Mouse (Mus musculus): Measurements from ENCODE around the gene Elobl.

Elobl gene

DNA sequence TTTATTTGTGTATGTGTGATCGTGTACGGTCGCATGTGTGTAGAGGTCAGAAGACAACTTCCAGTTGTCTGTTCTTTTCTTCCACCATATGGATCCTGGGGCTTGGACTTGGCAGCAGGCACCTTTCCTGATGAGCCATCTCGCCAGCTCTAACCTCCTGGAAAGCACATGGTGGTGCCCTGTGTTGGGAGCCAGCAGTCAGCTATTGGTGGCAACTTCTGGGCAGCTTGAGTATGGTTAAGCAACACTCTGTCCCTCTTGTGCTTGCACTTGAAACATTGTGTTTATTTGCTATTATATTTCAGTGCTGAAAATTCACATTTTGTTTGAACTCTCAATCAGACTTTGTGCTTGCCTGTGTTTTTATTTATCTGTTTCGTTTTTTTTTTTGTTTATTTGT, 22.2 kb upstream of the Elobl start:
- DNase-seq (ENCODE audit: low spot score in 2 of 2) = no peak

DNA sequence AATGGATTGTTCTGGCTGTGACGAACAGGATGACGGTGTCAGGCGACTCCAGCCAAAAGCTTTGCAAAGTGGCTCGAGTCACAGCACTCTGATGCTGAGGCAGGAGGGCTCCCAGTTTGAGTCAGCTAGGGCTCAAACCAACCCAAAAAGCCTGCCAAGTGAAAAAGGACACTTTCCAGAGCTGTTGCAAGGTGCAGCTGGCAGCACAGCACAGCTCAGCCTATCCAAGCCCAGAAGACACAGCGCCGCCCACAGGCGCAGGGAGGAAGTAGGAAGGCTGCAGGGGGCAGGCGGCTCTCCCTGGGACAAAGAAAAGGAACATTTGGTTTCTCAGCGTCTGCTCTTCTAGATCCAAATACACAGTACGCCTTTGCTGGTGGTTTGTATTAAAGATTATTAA, 19.9 kb upstream of the Elobl start:
- DNase-seq (ENCODE audit: low spot score in 2 of 2) = no peak

DNA sequence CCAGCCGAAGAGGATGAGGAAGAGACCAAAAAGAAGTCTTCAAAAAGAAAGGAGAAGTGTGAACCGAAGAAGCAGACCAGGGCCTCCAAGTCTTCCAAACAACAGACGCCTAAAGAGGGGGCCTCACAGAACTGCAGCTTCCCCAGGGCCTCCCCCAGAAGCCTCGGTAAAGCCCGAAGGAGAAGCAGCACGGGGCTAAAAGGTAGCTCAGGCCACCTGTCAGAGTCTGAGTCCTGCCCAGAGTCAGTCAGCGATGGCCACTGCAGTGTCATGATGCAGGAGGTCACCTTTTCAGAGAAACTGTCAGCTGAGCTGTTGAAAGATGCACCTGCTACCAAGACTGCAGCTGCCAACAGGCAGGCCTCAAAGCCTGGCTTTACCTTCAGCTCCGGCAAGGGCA, 14.6 kb upstream of the Elobl start:
- DNase-seq (ENCODE audit: low spot score in 2 of 2) = no peak

DNA sequence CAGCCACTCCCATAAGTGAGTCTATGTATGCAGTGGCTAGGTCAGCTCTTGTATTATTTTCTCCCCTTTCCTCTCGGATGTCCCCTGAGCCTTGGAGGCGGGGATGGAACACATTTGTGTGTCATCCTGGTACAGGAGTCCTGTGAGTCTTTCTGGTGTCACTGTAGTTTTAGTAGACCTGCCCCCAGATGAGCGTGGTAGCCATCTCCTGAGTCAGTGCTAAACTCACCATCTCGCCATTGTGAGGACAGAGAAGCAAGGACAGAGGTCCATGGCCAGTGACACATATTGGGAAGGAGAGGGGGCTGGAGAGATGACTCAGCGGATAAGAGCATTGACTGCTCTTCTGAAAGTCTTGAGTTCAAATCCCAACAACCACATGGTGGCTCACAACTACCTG, 10.5 kb upstream of the Elobl start:
- DNase-seq (ENCODE audit: low spot score in 2 of 2) = no peak

DNA sequence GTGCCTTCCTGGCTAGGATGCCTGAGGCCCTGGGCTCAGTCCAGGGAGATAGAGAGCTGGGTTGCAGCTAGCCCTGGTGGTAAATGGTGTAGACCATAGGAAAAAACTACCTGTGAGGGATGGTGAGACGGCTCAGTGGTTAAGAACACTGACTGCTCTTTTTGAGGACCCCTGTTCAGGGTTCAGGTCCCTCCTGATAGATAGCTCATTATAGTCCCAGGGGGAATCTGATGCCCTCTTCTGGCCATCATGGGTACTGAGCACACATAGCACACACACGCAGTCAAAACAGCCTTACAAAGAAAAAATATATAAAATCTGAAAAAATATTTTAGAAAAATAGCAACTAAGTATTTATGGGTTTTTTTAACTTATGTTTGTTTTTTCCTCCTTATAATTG, 9.6 kb upstream of the Elobl start:
- DNase-seq (ENCODE audit: low spot score in 2 of 2) = no peak

DNA sequence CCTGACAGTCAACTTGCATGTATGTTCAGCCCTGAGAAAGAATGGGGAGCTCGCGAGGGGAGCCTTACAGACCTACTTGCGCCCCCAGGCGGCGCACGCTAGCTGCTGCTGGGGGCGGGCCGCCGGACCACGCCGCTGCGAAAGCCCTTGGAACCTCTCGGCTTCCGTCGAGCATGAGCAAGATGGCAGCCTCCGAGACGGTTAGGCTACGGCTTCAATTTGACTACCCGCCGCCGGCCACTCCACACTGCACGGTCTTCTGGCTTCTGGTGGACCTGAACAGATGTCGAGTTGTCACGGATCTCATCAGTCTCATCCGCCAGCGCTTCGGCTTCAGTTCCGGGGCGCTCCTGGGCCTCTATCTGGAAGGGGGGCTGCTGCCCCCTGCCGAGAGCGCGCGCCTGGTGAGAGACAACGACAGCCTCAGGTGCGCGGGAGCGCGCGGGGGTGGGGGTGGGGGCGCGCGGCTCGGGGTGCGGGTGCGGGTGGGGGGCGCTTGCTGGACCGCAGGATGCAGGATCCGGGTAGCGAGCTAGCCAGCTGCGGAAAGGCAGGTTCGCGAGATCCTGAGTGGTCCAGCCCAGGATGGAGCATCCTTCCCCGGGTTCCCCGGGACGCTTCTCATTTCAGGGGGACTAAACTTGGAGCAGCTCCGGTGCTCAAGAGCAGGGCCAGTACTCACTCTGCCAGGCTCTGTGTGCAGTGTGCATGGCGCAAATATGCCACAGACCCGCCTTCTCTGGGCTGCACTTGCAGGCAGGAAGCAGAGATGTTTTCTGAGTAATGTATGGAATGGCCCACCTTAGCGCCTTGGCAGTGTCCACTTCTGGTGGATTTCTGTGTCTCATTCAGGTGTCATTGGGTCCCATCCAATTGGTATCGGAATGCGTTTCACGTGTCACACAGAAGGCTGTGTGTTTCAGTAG, 7.3 kb upstream of the Elobl start:
- peak; percentile 86 to 91 for DNase-seq (ENCODE audit: low spot score in 2 of 2)

DNA sequence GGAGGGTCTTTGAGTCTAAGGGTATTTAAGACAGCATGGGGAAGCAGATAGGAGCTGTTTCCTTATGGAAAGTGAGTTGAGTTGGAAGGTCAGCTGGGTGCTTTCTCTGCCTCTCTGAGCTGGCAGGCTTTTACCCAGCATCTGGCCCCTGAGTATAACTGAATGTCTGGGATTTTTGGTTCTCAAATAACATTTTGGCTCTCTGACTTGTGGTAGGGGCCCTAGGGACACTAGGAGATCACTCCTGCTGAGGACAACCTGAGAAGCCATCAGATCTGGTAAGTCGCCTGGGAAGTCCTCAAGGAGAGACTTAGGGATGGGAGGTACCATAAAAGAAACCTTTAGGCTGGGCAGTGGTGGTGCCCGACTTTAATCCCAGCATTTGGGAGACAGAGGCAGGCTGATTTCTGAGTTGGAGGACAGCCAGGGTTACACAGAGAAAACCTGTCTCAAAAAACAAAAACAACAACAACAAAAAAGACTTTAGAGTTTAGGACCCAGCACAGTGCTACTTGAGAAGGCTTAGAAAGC, 3.5 kb upstream of the Elobl start, which contains the start of gene Coil:
Gene Coil (plus strand): TSS at position 51 of the 531 bp plus-strand sequence.
- peak in 1 of 2 experiments; percentile 20 for DNase-seq (ENCODE audit: low spot score in 2 of 2)

DNA sequence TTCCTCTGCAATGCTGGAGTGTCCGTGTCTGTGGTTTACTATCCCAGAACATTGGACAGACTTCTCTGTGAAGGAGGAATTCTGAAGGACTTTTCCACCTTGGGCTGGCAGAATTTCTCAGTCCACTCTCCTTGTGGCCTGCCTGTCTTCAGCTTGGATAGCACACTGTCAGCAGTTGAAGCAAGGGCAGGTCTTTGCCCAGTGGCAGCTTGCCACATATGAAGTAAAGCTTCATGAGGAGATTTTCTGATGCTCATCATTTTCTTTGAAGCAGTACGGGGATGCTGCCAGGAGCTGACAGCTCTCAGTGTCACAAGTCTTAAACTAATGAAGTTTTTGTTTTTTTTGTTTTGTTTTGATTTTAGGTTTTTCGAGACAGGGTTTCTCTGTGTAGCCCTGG, 7.9 kb downstream of the Elobl start:
- DNase-seq (ENCODE audit: low spot score in 2 of 2) = no peak

DNA sequence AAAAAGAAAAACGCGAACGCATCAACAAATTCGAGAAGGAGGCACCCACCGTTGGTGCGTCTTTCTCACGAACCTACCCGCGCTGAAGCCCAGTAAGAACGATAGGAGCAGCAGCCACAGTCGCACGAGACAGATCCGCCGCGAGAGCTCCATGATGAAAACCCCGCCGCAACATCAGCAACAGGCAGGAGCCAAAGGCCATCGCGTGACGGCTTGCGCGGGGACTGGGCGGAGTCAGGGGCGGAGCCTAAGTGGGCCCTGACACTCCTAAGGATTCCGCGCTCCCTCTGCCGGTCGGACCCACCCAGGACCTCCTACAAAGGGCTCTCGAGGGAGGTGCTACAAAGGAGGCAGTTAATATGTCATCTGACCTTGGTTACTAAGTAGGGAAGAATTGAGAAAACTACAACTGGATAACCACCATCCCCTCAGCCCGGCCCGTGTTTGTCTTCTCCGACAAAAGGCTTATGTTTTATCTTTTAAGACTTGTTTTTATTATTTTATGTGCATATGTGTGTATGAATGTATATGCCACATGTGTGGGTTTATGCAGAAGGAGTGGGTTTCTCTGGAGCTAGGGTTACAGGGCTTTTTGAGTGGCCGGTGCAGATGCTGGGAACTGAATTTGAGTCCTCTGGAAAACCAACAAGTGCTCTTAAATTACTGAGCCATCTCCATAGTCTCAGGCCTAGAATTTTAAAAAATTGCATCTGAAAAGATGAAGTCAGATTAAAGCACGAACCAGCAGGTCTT, 11.3 kb downstream of the Elobl start, which contains the start of gene Scpep1:
Gene Scpep1 (minus strand): TSS at position 249 of the 753 bp plus-strand sequence.
- peak; percentile 95 to 97 for DNase-seq (ENCODE audit: low spot score in 2 of 2)

DNA sequence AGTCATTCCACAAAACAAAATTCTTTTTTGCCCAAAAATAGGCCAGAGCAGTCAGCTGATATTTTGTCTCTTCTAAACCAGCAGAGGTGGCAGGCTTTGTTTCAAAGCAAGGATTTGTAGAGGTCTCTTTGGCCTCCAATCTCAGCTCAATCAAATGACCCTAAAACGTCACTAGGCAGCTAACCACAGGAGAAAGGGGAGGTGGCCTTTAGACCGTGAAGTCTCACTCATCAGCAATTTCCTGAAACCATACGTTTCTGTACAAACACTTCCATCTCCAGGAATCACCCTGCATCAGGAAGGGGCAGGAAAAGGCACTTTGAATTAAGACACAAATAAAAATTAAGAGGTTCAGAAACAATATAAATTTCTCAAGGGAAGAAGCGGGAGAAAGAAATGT, 11.9 kb downstream of the Elobl start:
- no peak for DNase-seq (ENCODE audit: low spot score in 2 of 2)

DNA sequence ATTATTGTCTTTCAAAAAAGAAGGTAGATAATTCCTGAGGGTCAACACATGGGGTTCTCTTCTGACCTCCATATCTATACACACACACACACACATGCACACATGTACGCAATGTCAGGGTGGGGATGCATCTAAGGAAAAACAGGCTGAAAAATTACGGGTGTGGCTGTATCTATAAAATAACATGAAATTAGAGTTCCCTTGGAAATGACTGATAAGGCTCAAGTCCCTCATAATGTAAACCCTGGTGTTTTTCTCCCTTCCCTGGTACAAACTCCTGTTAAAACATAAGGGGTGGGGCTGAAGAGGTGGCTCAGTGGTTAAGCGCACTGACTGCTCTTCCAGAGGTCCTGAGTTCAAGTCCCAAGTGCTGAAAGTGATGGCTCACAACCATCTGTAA, 13.1 kb downstream of the Elobl start:
- no peak for DNase-seq (ENCODE audit: low spot score in 2 of 2)

DNA sequence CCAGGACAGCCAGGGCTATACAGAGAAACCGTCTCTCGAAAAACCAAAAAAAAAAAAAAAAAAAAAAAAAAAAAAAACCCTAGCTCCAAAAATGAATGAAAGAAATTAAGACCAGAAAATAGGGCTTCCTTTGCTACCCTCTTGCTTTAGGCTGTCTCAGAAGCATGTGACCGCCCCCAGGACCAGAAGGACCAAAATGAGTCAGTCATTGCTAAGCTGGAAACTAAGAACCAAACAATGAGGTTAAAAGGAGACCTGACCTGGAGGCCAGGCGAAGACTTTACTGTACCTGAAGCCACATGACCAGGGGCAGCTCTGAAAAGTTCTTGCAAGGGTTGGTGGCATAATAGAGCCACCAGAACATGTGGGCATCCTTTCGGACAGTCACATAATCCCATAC, 14.6 kb downstream of the Elobl start:
- DNase-seq (ENCODE audit: low spot score in 2 of 2) = no peak

DNA sequence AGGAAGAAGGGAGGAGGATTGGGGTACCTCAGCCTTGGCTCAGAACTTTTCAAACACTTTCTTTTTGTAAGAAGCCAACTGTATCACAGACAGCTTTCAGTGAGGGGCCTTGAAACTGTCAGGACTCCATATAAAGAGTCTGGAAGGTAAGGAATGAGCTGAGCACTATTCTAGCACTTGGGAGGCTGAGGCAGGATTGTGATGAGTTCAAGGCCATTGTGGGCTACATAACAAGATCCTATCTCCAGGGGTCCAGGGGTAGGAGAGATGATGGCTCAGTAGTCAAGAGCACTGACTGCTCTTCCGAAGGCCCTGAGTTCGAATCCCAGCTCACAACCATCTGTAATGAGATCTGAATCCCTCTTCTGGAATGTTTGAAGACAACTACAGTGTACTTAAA, 15.2 kb downstream of the Elobl start:
- no peak for DNase-seq (ENCODE audit: low spot score in 2 of 2)

DNA sequence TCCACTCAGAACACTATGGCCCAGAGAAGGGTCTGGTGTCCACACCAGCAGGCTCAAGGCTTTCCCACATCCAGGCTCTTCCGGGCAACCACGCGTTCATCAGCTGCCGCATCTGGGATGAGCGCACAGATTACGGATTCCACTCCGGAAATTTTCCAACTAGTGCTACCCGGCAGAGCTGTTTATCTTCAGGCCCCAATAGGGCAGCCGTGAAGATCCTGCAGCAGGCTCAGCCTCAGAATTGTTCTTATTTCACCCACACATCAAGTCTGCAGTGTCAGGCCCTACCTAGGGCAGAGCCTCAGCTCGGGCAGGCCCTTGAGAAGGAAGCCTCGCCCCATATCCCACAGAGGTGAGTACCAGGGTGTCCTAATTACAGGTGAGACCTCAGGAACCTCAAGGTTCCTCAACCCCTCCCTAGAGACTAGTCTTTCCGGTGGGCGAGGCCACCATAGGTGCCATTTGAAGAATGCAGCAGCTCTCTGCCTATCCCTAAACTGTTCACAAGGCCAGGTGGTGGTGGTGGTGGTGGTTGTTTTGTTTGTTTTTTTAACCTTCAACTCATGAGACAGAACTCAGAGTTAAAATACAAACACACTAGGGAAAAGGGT, 16.0 kb downstream of the Elobl start:
- no peak for DNase-seq (ENCODE audit: low spot score in 2 of 2)

DNA sequence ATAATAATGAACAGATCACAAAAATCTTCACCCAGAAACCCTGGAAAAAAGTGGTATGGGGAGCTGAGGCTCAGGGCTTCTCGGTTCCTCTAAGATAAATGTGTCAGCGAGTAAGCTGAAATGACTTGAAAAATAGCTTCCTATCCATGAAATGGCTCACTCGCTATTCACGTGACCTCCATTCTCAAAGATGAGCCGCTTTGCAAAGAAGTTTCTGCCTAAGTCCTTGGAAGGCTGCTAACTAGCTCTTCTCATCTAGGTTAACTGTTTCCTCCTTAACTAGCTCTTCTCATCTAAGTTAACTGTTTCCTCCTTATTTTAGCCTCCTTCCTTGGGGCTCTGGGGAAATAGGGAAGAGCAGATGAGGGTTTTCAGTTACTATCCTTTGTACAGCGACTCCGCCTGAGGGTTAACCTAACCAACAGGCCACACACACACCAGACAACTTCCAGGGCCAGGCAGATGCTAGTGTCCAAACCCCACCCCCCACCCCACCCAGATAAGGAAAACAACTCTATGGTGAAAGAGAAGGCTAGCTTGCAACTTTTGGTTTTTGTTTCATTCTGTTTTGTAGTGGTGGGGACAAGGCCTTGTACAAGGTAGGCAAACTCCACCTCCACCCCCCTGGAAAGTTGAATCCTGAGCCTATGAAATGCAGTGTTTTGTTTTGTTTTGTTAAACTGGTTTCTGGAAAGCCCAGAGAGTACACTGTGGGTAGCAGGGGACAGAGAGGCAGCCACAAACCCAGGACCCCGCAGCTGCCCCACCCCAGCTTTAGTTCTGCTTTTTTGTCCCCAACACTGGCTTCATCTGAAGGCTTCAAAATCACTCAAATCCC, 16.7 kb downstream of the Elobl start:
- no peak for DNase-seq (ENCODE audit: low spot score in 2 of 2)

DNA sequence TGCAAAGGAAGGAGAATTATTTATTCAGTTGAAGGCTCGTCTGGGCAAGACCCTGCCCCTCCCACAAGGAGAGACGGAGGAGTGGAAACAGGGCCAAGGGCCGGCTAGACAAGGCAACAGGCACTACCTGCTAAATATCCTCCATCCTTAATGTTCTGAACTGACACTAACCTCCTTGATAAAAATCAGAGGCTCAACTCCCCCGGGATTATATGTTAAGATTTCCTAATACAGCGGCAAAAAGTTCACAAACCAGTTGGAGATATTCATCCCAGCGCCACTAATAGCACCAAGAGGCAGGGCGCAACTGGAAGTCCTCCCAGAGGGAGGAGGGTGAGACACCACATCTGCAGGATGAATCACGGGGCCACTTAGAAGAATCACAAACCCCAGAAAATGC, 17.8 kb downstream of the Elobl start:
- peak; percentile 13 to 15 for DNase-seq (ENCODE audit: low spot score in 2 of 2)

DNA sequence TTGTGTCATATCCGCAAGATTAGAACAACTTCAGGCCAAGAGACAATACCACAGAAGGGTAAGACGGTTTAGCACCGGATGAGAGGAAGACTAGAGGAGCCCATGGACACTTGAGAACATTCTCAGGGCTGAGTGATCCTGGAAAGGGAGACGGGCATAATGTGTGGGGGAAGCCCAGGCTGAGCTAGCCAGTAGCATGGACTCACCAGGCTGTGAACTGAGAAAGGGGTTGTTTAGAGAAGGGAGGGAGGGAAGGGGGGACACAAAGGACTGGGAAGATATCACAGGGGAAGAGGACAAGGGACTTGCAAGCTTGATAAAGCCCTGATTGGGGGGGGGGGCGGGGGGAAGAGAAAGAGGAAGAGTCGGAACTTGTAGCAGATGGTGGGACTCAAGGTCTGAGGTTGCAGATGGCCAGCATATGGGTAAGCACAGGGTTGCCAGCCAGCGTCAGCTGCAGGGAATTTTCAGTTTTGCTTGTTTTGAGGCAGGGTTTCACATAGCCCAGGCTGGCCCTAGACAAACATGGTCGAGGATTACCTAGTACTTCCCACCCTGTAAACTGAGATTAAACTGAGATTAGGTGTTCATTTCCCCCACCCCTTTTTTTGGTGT, 20.7 kb downstream of the Elobl start:
- no peak for DNase-seq (ENCODE audit: low spot score in 2 of 2)

DNA sequence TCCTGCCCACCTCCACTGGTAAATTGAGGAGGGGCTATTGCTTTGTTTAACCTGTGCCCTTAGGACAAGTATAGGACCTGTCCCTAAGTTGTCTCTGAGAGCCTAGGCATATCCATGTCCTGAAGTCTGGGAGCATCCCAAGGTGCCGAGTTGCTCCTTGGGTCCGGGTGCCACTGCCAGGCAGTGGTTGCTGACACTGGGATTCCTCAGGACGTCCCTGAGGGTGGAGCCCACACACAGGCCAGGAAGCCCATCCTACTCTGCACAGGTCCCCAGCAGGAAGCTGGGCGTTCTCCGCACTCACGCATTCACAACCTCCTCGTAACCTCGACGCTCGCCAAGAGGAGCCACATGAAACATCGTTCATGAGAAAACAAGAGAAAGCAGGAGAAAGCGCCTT, 25.2 kb downstream of the Elobl start:
- DNase-seq (ENCODE audit: low spot score in 2 of 2) = no peak

DNA sequence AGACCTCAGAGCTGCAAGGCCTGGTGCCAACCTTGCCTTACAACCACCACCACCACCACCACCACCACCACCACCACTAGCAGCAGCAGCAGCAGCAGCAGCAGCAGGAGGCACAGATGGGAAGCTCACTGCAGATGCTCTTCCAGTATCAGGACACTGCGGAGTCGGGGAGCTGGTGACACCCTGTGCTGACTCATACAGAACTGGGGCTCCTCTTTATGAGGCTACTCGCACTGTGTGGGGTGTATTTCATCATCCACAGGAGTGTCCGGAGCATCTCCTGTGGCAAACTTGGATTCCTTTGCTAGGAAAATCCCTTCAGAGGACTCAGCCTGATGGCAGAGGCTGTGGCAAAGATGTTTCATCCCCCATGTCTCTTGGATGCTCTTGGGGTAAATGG, 27.1 kb downstream of the Elobl start:
- DNase-seq (ENCODE audit: low spot score in 2 of 2) = no peak

DNA sequence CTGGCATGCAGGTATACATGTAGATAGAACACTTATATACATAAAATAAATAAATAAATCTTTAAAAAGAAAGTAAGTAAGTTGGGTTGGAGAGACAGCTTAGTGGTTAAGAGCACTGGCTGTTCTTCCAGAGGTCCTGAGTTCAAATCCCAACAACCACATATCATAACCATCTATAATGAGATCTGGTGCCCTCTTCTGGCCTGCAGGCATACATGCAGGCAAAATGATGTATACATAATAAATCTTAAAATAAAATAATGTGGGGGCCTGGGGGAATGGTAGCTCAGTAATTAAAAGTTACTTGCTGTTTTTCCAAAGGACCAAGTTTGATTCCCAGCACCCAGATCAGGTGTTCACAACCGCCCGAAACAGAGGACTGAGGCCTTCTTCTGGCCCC, 28.0 kb downstream of the Elobl start:
- DNase-seq (ENCODE audit: low spot score in 2 of 2) = no peak

DNA sequence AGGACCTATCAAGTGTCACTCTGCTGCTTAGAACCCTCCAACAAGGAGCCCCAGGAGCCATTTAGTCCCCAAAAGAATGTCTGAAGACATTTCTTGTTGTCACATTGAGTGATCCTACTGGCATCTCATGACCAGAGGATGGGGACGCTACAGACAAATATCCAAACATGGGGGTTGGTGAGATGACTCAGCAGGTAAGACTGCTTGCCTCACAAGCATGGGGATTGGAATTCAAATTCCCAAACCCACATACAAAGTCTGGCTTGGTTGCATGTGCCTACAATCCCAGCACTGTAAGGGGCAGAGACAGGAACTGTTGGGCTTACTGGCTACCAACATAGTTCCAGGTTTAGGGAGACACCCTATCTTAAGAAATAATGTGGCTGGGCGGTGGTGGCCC, 28.8 kb downstream of the Elobl start:
- DNase-seq (ENCODE audit: low spot score in 2 of 2) = no peak

All from urinary bladder, postnatal 36 days (tissue).